Mouse (Mus musculus): ENCODE results near the gene Mag.

DNA sequence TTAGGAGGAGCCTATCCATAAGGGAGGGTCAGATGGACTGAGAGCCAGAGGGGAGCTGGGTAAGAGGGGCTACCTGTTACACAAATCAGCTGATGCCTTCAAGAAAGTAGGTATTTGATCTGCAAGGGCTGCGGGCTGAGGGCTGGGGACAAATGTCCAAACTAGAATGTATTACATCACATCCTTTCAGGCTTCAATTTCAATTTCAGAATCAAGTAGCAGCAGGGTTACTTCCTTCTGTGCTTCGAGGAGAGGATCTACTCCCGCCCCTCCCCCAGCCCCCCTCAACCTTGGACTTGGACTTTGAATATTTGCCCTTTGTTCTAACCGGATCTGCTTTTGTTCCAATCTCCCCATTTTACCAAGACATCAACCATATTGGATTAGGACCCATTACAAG, 2.5 kb upstream of the Mag start:
- TF ChIP-seq CTCF (conservative IDR thresholded peaks at IDR 0.05; ENCODE audit: insufficient read depth, insufficient read length, low read depth, low read length) = no peak
- TF ChIP-seq POLR2A (IDR thresholded peaks at IDR 0.05; ENCODE audit: low read depth, low read length) = no peak
